Mouse (Mus musculus): ENCODE data around the gene AC140267.1. TPM values are rescaled to one million over a fixed set of nuclear protein-coding genes. Genes with fewer than 3 reads are reported as not detected.

The AC140267.1 gene
- total RNA-seq, 2 experiments from 2014 or later: 13.7 to 17.3 TPM

DNA sequence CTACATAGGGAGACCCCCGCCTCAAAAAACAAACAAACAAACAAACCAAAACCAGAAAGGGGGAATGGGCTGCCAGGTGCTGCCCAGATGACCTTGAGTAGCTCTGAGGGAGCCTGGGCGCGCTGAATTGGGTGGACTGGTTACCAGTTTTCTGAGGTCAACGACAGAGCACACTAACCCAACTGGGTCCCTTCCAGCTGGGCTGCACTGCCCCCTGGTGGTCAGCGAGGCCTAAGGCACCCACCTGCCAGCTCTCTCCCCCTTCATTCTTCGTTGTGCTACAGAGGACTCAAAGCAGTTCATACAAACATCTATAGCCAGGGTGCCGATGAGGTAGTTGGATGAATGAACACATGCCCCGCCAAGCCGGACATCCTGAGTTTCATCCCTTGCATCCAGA lies 10.4 kb upstream of the AC140267.1 start:
- intact Hi-C loops (cut with DNase I): loop anchor here (5.0 to 10.0 kb wide), 4 partner anchors 37 to 280 kb away; partner anchors contain the start of genes Mgat3, Rps19bp1 and Tab1
- peak; percentile 34 to 47 for DNase-seq (ENCODE audit: low spot score in 2 of 2)

DNA sequence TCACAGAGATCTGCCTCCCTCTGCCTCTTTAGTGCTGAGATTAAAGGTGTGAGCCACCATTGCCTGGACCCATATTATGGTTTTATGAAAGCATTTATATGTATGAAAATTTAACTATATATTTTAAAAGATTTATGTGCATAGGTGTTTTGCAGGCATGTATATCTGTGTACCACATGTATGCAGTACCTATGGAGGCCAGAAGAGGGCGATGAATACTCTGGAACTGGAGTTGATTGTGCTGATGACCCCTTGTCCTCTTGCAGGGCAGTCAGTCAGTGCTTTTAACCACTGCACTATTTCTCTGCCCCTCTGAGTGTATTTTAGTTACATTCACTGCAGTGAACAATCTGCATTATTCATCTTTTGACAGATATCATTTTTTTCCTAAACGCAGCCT lies 9.8 kb upstream of the AC140267.1 start:
- DNase-seq (ENCODE audit: low spot score in 2 of 2): no peak
- intact Hi-C loops (cut with DNase I): loop anchor here (5.0 to 10.0 kb wide), 4 partner anchors 37 to 281 kb away; partner anchors contain the start of genes Mgat3, Rps19bp1 and Tab1

DNA sequence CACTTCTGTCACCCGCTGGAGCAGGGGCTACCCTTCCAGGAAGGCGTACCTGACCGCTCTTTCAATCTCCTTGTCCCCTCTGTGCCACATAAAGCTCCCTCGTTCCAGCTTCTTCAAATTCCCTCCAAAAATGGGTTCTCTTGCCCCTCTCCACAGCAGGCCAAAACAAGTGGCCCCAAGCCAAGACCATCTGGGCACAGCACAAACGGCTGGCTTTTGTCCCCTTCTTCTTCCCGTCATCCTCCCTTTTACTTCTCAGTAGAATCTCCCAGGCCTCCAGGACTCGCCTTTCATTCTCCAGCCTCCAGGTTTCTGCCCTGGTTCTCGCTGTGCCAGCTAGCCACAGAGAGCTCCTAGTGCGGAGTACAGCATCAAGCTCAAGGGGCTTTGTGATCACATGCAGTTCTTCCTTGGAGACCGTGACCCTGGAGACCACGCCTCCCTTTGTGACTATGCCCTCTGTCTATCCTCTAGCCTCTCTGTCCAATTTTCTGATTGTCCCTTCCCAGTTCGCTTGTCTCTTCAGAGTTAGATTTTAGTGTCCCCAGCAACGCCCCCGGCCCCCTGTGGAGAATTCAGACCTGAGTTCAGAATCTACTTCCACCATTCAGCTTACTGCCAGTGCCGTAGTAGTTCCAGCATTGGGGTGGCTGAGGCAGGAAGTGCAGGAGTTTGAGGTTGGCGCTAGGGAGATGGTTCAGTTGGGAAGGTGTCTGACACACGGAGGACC lies 7.4 kb upstream of the AC140267.1 start:
- intact Hi-C loops (cut with DNase I): loop anchor here (5.0 to 10.0 kb wide), 4 partner anchors 34 to 283 kb away; partner anchors contain the start of genes Mgat3, Rps19bp1 and Tab1
- no peak for DNase-seq (ENCODE audit: low spot score in 2 of 2)

DNA sequence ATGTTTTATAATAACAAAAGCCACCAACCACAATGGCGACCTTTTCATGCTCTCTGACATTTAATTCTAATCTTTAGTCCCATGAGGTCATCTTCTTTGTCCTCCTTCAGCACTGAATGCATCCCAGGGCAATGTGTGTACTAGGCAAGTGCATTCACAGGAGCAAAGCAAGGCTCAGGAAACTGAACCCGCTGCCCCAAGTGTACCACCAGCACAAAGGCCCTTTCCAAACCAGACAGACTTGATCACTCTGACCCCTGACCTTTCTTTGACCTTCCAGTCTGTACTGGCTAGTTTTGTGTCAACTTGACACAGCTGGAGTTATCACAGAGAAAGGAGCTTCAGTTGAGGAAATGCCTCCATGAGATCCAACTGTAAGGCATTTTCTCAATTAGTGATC lies 3.3 kb upstream of the AC140267.1 start:
- DNase-seq (ENCODE audit: low spot score in 2 of 2): no peak
- intact Hi-C loops (cut with DNase I): no loop called here

DNA sequence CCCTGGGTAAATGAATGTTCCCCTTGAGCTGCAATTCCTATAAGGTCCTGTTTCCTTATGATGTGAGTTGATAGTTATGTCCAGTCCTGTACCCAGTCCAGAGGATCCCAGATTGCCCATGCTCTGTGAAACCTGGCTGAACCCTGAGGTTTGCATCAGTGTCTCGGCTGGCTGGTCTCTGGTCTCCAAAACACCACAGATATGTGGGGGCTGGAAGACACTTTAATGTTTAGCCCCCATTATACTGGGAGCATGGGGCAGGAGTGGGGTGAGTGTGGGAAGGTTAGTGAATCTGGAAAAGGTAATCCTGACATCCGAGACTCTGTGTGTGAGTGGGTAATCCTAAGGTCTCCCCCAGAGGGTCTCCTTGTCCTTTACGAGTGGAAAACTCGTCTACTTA lies 2.6 kb upstream of the AC140267.1 start:
- DNase-seq (ENCODE audit: low spot score in 2 of 2): no peak
- intact Hi-C loops (cut with DNase I): no loop called here

DNA sequence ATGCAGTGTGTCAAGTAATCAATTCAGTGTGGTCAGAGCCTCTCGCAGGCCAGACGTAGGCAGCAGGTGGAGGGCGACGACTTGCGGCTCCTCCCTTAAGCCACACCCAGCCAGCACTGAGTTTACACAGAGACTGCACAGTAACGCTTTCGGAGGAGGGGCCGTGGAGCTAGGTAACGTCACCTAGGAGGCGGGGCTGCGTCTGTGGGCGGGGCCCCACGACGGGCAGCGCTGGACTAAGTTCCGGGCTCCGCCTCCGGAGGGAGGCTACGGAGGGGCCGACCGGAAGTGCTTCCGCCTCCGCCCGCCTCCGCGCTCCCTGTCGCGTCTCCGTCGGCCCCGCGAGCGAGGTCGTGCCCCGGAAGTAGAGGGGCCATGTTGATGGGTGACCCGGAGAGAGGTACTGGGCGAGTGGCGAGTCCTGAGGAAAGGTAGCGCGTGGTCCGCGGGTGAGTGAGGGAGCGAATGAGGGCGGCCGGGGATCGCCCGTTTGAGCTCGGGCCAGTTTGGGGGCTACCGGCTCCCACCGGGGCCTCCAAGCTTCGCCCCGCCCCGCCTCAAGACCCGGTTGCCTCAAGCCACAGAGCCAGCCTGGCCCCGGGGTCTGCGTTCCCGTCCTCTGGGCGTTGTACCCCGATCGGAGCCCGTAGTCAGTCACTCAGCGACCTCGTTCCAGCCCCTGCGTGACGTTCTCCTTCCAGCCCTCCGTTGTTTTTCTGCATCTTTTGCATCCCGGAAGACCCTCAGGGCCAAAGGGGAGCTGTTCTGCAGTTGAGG lies 1.7 kb upstream of the AC140267.1 start, which contains the start of gene Mief1:
TSS of gene Mief1 (plus strand) at position 286 of the 777 bp plus-strand sequence.
- intact Hi-C loops (cut with DNase I): loop anchor here (2.0 kb wide), 1 partner anchor 21 kb away; the partner anchor contains the start of gene Atf4
- DNase-seq (ENCODE audit: low spot score in 2 of 2): peak; percentile 96 to 97

DNA sequence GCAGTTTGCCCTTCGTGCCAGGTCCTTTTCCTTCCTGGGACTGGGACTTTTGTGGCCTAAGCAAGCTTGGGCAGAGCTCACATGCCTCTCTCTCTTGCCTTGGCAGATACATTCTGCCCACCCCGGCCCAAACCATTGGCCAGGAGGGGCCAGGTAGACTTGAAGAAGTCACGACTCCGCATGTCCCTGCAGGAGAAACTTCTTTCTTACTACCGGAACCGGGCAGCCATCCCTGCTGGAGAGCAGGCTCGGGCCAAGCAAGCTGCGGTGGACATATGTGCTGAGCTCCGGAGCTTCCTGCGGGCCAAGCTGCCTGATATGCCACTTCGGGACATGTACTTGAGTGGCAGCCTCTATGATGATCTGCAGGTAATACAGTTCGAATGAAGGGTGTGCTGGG lies 12.5 kb downstream of the AC140267.1 start:
- DNase-seq (ENCODE audit: low spot score in 2 of 2): no peak
- intact Hi-C loops (cut with DNase I): no loop called here

DNA sequence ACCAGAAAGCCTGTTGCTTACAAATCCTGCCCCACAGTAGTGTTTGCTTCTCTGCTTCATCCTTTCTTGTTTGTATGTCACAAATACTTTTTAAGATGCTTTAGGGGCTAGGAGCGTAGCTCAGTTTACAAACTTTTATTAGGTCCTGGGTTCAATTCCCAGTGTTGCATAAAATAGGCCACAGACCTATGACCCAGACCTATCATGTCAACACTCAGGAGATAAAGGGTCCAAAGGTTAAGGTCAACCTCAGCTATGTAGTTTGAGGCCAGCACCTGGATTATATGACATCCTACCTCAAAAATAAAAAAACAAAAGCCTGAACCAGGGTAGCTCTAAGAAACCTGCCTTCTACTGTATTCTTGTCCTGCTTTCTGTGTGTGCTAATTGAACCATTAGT lies 13.0 kb downstream of the AC140267.1 start:
- DNase-seq (ENCODE audit: low spot score in 2 of 2): no peak
- intact Hi-C loops (cut with DNase I): no loop called here

DNA sequence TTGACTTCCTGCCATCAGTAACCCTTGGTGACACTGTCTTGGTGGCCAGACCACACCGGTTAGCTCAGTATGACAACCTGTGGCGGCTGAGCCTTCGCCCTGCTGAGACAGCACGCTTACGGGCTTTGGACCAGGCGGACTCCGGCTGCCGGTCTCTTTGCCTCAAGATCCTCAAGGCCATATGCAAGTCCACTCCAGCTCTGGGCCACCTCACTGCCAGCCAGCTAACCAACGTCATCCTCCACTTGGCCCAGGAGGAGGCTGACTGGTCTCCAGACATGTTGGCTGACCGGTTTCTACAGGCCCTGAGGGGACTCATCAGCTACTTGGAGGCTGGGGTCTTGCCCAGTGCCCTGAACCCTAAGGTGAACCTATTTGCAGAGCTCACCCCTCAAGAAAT lies 14.0 kb downstream of the AC140267.1 start:
- intact Hi-C loops (cut with DNase I): no loop called here
- no peak for DNase-seq (ENCODE audit: low spot score in 2 of 2)

DNA sequence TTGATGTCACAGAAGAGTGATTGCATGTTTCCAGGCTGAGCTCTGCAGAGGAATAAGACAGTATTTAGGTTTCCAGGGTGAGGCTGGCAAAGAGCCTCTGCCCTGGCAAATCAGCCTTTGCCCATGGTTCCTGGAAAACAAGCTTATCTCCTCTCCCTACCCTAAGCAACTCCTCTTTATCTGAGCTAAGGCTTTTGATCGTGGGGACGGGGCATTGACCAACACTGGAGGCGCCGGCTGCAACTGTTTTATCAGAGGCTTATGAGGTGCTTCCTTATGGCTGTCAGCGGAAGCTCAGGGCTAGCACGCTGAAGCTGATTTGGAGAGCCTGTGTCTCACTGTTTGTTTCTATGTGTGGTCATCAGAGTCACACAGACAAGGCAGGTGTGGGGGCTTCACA lies 15.0 kb downstream of the AC140267.1 start:
- no peak for DNase-seq (ENCODE audit: low spot score in 2 of 2)
- intact Hi-C loops (cut with DNase I): no loop called here

DNA sequence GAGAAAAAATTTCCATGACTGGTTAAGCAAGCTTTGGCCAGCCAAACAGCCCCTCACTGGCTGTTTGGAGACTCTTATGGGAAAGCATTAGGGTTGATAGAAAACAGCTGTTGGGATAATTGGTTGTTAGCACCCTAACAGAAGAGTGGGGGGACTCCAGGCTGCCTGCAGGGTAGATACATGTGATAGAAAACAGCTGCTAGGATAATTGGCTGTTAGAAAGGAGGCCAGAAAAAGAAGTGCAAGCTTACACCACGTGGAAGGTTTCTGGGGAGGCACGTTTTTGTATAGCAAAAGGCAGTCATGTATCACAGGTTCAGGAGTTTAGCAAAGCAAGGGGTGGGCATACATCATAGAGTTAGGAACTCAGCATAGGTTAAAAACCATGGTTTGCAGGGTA lies 17.9 kb downstream of the AC140267.1 start:
- no peak for DNase-seq (ENCODE audit: low spot score in 2 of 2)
- intact Hi-C loops (cut with DNase I): no loop called here

DNA sequence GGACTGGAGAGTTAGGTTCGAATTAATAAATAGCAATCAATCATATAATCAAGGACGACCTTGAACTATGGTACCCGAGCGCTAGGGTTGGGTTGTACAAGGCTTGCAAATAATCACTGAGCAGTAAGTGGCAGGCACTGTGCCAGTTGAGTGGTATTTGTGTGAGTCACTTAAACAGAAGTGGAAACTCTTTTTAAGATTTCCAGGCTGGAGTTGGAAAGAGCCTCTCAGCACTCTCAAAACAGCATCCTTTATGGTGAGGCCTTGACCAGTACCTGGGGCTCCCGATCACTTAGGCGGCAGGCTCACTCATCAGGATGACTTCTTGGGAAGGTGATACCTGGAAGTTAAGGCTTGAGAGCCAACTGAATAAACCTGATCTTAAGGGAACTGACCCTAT lies 18.6 kb downstream of the AC140267.1 start:
- intact Hi-C loops (cut with DNase I): loop anchor here (2.0 kb wide), 1 partner anchor 19 kb away; the partner anchor contains the start of genes AC140267.1 and Mief1
- DNase-seq (ENCODE audit: low spot score in 2 of 2): no peak

DNA sequence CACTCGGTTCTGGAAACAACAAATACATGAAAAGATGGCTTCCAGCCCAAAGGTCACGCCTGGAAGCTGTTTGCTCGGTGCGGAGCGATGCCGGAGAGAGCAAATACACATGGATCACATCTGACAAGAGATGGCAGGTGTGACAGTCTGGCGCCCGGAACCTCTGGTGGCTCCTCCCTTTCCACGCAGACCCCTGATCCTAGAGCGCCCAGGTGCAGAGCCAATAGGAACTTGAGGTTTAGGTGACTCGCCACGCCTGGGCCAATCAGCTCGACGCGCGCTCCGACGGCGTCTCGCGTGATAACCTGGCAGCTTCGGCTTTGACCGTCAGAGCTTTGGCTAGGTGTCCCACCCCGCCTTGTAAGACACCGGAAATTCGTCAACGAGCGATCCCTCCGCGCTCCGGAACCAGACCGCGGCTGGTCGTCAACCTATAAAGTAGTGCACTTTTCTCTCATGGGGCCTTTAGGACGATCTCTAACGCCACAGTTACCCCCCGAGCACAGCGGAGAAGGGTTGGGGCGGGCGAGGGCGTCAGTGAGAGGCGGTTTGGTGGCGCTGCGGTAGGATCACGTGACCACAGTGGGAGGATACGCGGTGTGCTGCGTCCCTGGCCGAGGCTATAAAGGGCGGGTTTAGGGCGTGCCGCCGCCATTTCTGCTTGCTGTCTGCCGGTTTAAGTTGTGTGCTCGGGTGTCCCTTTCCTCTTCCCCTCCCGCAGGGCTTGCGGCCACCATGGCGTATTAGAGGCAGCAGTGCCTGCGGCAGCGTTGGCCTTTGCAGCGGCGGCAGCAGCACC lies 19.4 kb downstream of the AC140267.1 start, which contains the start of gene Atf4:
TSS of gene Atf4 (plus strand) at position 338 of the 799 bp plus-strand sequence.
- peak; percentile 98 to 99 for DNase-seq (ENCODE audit: low spot score in 2 of 2)
- intact Hi-C loops (cut with DNase I): loop anchor here (2.0 kb wide), 1 partner anchor 20 kb away; the partner anchor contains the start of genes AC140267.1 and Mief1

DNA sequence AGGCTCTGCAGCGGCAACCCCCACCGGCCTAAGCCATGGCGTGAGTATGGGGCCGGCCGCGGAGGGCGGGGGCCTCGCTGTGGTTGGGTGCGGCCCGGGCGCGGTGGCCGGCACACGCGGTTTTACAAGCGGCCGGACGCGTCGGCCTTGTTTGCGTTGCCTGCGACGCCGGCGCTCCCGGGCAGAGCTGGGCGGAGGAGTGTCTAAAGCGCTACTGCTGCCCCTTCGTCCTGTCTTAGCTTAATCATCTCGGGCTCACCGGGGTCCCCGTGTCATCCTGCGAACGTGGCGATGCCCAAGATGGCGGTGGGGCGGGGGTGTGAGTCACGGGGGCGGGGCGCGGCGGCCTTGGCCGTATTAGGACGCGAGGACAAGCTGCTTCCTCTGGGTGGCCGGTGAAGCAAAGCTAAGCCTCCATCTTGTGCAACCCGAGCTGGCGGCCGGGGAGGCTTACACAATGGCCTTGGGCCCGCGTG lies 20.0 kb downstream of the AC140267.1 start:
- peak; percentile 64 to 73 for DNase-seq (ENCODE audit: low spot score in 2 of 2)
- intact Hi-C loops (cut with DNase I): loop anchor here (2.0 kb wide), 1 partner anchor 21 kb away; the partner anchor contains the start of genes AC140267.1 and Mief1

DNA sequence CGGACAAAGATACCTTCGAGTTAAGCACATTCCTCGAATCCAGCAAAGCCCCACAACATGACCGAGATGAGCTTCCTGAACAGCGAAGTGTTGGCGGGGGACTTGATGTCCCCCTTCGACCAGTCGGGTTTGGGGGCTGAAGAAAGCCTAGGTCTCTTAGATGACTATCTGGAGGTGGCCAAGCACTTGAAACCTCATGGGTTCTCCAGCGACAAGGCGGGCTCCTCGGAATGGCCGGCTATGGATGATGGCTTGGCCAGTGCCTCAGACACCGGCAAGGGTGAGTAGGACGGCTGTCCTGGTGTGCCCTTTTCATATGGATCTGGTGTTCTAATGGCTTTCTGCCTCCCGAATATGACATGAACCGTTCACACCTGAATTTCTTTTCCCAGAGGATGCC lies 20.6 kb downstream of the AC140267.1 start:
- no peak for DNase-seq (ENCODE audit: low spot score in 2 of 2)
- intact Hi-C loops (cut with DNase I): no loop called here

DNA sequence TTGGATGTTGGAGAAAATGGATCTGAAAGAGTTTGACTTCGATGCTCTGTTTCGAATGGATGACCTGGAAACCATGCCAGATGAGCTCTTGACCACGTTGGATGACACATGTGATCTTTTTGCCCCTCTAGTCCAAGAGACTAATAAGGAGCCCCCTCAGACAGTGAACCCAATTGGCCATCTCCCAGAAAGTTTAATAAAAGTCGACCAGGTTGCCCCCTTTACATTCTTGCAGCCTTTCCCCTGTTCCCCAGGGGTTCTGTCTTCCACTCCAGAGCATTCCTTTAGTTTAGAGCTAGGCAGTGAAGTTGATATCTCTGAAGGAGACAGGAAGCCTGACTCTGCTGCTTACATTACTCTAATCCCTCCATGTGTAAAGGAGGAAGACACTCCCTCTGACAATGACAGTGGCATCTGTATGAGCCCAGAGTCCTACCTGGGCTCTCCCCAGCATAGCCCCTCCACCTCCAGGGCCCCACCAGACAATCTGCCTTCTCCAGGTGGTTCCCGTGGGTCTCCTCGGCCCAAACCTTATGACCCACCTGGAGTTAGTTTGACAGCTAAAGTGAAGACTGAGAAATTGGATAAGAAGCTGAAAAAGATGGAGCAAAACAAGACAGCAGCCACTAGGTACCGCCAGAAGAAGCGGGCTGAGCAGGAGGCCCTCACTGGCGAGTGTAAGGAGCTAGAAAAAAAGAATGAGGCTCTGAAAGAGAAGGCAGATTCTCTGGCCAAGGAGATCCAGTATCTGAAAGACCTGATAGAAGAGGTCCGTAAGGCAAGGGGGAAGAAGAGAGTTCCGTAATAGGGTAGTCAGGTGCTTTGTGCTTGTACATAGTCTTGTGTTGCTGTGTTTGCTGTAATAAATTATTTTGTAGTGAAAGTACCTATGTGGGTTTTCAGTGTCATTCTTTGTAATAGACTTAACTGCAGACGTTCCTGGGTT lies 21.3 kb downstream of the AC140267.1 start:
- intact Hi-C loops (cut with DNase I): no loop called here
- DNase-seq (ENCODE audit: low spot score in 2 of 2): no peak

DNA sequence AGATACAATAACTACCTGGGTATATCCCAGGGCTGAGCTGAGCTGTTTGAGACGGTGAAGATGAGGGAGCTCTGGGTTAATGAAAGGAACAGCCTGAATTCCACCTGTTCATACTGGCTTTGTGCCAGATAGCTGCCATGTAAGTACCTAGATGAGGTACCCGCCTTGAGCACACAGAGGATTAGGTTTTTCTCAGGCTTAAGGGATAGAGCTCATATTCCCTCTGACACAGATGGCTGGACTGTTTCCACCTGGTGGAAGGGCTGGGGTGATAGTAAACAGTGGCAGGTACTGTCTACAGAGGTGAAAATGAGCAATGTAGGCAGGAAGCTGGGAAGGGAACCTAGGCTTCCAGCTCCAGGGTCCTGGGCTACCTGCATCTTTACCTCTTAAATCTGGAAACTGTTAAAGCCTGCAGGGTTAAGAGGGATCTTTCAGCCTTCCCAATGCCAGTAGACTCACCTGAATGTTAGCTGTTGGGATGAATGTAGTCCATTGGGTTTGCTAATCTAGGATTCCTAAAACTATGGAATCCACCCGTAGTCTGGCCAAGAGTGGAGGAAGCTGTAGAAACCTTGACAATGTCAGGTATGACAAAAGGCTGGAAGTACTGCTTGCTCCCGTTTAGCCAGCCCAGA lies 22.1 kb downstream of the AC140267.1 start:
- DNase-seq (ENCODE audit: low spot score in 2 of 2): no peak
- intact Hi-C loops (cut with DNase I): no loop called here
